Mouse (Mus musculus) layer of hippocampus, adult 18-20 months (tissue): Measurements from ENCODE around the gene Dolk. TPM values are rescaled to one million over a fixed set of nuclear protein-coding genes. Genes with fewer than 3 reads are reported as not detected.
A peak's percentile ranks its signal among the peaks of the same experiment; 100 is the strongest.

Experiments used
- DNase-seq, 2 experiments: peaks; one replicate each; pipeline ENCODE4 v3.0.0; 2022; ENCODE audit warnings: low spot score in 2 of 2
- total RNA-seq, 2 experiments: library from RNA; stranded (reverse); gene quantifications; 2 replicates each; pipeline ENCODE4 v1.2.3; 2021

The Dolk gene
- total RNA-seq, 2 experiments from 2014 or later = 19.8 to 22.3 TPM

- no peak for DNase-seq
These were observed 16.7 kb downstream of the Dolk start for GRCm38 (mm10) chr2:30269241-30269990.

- no peak for DNase-seq
These were observed 17.8 kb downstream of the Dolk start for GRCm38 (mm10) chr2:30268371-30268770.

- DNase-seq = no peak
These were observed 18.7 kb downstream of the Dolk start for GRCm38 (mm10) chr2:30267466-30267865.

GRCm38 (mm10) chr2:30266392-30266941, 19.7 kb downstream of the Dolk start:
- peak in 1 of 2 experiments; percentile 47 for DNase-seq

DNA sequence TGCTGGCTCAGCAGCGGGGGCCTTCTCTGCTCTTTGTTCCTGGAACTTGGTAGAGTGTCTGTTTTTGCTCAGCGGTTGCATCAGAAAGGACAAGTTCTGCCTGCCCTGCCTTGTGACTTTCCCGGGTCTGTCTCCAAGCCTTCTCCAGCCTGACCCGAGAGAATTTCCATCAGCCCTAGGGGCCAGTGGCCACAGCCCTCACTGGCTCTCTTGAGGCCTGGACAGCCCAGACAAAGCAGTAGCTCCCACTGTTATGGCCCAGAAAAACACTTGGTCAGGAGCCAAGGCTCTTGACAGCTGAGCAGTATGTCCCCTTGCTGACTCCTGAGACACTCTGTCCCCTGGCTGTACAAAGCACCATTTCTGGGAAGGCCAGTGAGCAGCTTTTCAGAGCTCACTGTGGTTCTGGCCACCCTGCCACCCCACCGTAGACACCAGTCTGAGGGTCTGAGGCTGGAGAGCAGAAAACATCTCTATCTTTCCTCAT, 20.3 kb downstream of the Dolk start, which contains the start of gene Phyhd1:
Gene Phyhd1, plus strand, starts transcription at position 437 of the 487 bp plus-strand sequence.
- peak; percentile 27 to 90 for DNase-seq

DNA sequence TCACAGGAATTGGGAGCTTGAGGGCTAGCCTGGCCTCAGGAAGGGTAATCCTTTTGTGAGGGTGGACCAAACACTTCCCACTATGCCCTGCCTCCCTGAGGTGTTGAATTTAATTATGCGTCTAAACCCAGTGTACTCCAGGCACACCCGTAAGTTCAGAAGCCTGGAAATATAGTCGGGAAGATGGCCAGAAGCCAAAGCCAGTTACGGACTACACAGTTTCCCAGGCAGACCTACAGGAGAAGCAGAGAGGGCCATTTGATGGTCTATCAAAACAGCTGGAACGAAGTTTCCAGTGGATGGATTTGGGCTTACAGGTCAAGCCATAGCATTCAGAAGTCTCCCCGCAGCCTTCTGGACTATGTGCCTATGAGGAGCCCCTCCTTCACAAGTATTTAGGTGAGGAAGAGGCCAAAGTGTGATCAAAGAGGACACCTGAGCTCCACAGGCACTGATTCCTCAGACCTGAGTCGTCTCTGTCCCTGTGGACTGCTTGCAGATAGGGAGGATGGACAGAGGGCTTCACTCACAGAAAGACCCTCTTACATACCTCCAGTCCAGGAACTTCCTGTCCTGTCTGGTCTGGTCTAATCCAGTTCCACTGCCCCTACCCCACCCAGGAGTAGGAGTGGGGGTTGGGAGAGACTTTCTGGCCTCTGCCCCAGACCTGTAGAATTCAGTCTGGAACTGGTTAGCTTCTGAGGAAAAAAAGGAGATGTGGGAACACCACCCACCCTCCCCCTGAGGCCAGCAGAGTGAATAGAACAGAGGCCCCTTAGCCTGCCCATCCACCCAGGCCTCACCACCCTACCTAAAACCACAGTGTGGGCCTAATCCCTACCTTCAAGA, 21.2 kb downstream of the Dolk start:
- no peak for DNase-seq

GRCm38 (mm10) chr2:30263811-30264210, 22.3 kb downstream of the Dolk start:
- no peak for DNase-seq

GRCm38 (mm10) chr2:30262840-30263441, 23.2 kb downstream of the Dolk start:
- peak; percentile 28 to 68 for DNase-seq

GRCm38 (mm10) chr2:30261921-30262839, 24.0 kb downstream of the Dolk start:
- no peak for DNase-seq

DNA sequence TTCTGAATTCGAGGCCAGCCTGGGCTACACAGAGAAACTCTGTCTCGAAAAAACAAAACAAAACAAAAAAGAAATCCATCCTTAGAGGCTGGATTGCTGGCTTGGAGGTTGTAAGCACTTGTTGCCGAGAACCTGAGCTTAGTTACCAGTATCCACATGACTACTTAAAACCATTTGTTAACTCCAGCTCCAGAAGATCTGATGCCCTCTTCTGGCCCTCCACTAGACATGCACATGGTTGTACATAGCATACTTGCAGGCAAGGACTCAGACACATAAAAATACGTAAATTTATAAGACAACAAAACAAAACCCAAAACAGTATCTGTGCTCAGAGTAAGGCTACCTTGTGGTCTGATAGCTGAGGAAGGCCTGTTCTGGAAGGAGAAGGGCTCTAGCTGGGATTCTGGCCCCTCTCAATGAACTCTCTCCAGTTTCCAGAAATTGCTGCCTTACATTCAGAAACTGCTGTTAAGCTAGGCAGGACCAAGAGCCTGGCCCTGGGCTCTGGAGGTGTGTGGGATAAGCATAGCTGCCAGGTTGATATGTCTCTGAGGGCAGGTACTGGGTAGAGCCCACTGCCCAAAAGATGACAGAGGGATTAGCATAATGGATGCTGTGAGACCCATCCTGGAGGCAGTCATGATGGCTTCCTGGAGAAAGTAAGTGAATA, 24.9 kb downstream of the Dolk start:
- DNase-seq = no peak

DNA sequence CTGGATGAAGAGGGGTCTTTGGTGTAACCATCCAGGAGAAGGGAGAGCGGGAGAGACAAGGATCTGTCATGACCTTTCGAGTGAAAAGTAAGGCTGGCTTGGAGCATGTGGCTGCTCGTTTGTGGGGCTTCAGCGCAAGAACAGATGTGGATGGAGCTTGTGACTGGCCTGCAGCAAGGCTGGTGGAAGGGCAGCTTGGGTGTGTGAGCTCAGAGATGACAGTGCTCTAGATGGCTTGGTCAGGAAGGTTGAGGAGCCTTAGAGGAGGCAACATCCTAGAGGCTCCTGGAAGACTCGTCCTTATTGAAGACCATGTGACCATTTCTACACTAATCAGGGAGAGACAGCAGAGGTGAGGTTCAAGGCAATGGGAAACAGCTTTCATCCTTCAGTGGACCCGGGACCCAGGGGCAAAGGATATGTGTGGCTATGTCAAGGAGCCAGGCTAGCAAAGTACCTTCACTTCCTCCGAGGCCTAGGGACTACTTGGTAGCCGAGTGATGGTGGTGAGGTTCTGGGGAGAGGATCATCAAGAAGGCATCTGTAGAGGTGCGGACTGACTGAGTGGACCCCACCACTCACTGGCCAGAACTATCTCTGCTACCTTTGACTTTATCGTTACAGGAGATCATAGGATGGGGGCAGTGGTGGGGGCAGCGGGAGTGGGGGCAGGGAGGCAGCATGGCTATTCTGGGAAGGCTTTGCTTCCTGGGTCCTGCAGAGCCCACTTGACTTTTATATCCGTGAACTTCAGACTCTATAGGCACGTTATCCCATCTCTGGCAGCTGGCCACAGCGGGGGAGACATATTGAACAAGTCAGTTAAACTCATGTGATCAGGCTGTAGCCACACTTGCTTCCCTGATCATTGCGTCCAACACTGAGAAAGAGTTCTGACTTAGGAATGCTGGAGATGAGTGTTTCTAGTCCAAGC, 26.7 kb downstream of the Dolk start:
- DNase-seq = no peak

DNA sequence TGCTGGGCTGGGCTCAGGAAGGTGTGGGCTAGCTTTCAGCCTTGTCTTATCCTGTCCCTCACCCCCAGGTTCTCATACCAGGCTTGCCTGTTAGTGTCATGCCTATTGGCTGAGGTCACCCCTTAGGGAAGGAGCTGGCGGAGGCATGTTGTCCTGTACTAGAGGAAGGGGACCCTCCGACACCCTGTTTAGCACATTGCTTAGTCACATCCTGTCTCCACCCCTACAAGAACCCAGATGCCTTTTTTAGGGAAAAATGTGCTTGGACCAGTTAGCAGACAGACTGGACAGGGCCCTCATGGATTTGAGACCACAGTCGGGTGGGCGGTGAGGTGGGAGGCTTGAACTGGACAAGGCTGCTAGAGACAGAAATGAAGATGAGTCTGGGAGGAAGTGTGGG, 27.5 kb downstream of the Dolk start:
- DNase-seq = no peak

DNA sequence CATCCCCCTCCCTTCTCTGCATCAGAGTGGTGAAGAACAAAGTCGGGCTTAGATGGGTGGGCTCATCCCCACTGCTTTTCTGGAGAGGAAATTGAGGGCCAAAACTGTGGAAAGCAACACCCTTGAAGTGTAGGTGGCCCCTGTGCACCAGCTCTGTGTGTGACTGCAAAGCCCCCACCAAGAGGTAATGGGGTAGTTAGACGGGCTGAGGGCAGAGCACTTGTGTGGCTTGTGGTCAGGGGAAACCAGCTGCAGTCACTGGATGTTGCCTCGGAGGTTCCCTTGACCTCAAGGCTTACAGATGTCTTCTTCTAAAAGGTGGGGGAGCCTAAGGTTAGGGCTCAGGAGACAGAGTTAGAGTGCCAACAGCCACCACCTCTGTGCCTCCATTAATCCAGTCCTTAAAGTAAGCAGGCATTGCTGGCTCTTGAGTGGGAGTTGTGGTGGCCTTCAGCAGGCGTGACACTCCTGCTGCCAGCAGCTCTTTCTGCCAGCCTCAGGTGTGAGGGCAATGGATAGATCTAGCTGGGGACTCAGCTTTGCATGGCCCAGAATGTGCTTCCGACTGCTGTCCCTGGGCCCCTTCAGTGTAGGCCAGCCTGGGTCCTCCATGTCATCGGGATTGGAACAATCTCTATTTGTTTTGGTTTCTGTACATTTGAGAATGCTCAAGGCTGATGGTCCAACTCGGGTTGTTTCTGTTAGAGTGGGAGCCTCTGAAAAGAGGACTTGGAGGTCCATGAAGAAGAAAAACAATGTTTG, 28.3 kb downstream of the Dolk start:
- no peak for DNase-seq

DNA sequence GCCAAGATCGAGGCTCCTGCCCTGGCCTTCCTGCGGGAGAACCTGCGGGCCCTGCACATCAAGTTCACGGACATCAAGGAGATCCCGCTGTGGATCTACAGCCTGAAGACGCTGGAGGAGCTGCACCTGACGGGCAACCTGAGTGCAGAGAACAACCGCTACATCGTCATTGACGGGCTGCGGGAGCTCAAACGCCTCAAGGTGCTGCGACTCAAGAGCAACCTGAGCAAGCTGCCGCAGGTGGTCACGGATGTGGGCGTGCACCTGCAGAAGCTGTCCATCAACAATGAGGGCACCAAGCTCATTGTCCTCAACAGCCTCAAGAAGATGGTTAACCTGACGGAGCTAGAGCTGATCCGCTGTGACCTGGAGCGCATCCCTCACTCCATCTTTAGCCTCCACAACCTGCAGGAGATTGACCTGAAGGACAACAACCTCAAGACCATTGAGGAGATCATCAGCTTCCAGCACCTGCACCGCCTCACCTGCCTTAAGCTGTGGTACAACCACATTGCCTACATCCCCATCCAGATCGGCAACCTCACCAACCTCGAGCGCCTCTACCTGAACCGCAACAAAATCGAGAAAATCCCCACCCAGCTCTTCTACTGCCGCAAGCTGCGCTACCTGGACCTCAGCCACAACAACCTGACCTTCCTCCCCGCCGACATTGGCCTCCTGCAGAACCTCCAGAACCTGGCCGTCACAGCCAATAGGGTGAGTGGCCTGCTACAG, 29.4 kb downstream of the Dolk start:
- DNase-seq = no peak

DNA sequence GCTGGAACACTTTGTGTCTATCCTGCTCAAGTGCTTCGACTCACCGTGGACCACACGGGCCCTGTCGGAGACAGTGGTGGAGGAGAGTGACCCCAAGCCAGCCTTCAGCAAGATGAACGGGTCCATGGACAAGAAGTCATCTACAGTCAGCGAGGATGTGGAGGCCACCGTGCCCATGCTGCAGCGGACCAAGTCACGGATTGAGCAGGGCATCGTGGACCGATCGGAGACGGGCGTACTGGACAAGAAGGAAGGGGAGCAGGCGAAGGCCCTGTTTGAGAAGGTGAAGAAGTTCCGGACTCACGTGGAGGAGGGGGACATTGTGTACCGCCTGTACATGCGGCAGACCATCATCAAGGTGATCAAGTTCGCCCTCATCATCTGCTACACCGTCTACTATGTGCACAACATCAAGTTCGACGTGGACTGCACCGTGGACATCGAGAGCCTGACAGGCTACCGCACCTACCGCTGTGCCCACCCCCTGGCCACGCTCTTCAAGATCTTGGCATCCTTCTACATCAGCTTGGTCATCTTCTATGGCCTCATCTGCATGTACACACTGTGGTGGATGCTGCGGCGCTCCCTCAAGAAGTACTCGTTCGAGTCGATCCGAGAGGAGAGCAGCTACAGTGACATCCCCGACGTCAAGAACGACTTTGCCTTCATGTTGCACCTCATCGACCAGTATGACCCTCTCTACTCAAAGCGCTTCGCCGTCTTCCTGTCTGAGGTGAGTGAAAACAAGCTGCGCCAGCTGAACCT, 30.3 kb downstream of the Dolk start:
- no peak for DNase-seq

DNA sequence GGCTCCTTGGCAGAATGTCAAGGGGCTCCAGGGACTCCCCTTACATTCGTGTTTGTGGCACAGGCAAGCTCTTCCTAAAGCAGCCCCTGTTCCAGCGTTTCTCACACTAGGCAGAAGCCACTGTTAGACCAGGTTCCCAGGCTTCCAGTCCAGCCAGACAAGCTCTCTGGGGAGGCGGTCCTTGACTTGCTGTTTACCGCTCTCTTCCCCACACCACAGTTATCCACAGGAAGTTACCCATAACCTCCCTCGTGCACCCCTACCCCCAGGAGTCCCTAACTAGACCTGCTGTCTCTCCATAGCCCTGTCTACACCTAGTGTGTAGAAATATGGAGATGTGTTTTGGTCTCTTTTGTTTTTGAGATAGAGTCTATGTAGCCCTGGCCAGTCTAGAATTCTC, 32.3 kb downstream of the Dolk start:
- no peak for DNase-seq
